Mouse (Mus musculus): ENCODE data around the gene Gjb1.

DNA sequence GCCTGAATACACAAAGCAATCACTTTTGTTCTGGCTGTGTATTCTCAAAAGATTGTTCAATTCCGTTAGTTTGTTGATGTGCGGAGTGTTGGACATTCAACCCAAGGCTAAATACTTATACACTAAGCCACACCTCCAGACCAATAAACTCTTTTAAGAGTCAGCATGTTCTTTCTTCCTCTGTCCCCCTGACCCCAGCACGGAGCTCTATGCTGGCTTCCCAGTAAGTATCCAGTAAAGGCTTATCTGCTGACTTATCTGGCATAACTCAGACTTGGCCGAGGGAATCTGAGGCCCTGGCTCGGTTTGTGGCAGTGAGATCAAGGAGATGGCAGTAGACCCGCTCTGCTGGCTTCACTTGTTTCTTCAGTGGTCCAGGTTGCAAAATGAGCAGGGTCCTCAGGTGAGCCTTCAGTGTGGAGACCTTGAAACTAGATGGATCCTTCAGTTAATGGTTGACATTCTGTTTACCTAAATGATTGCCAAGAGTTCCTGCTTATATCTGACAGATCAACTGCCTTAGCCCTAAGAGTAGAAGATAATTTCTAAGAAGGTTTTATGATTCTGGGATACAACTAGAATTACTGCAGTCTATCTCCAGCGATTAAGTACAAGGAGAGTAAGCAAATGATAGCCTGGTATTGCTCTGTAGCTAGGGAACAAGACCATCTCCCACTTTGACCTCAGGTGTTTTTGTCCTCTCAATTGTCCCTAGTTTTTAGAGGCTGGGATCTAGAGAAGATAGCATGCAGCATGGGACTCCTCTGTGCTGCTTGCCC is at the start of gene Gjb1:
- TF ChIP-seq POLR2A (IDR thresholded peaks at IDR 0.05; ENCODE audit: control insufficient read depth in 1 of 2, insufficient read depth in 1 of 2, low read depth in 1 of 2, low read length in 2 of 2, poor library complexity in 1 of 2) (no peak), GATA1 (IDR thresholded peaks at IDR 0.05; ENCODE audit: low read depth, low read length) (no peak), EP300 (IDR thresholded peaks at IDR 0.05; ENCODE audit: low read depth in 1 of 2, low read length in 2 of 2) (no peak), E2F4 (IDR thresholded peaks at IDR 0.05; ENCODE audit: borderline replicate concordance, low read depth, low read length) (no peak), MAFK (IDR thresholded peaks at IDR 0.05; ENCODE audit: borderline replicate concordance, low read depth, low read length) (no peak), TAL1 (IDR thresholded peaks at IDR 0.05; ENCODE audit: low read length) (no peak), ZC3H11A (IDR thresholded peaks at IDR 0.05; ENCODE audit: low read depth, low read length) (no peak), CTCF (IDR thresholded peaks at IDR 0.05 in 2 of 3, conservative IDR thresholded peaks at IDR 0.05 in 1 of 3; ENCODE audit: control insufficient read depth in 1 of 3, insufficient read depth in 1 of 3, low read depth in 2 of 3, low read length in 3 of 3, poor library complexity in 1 of 3, severe bottlenecking in 1 of 3) (no peak)
